Mouse (Mus musculus) stomach, embryonic 14.5 days (tissue): ENCODE data around the gene Irs1. TPM values are rescaled to one million over a fixed set of nuclear protein-coding genes. Genes with fewer than 3 reads are reported as not detected.

Source experiments
- ATAC-seq: fragments of 200-750 bp; cut with Nextera tagmentation; 2 replicates; pipeline ENCODE4 v1.8.0; 2017; ENCODE audit warnings: low read depth, moderate TSS enrichment; ENCODE audit not compliant: insufficient number of reproducible peaks, insufficient read depth, low FRiP score
- H3K27ac ChIP-seq: fragments of 300-500 bp; sonication (generic); 2 replicates; pipeline ENCODE4 v1.5.1; 2014; ENCODE audit warnings: mild to moderate bottlenecking, low read length, moderate library complexity, mixed read lengths
- H3K27me3 ChIP-seq: fragments of 300-500 bp; sonication (generic); 2 replicates; pipeline ENCODE4 v1.6.1; 2014; ENCODE audit warnings: low read length, control low read depth, mixed read lengths; ENCODE audit not compliant: control insufficient read depth, insufficient read depth
- H3K36me3 ChIP-seq: fragments of 300-500 bp; sonication (generic); 2 replicates; pipeline ENCODE4 v1.6.1; 2014; ENCODE audit warnings: mild to moderate bottlenecking, control low read depth, low read length, moderate library complexity, mixed read lengths; ENCODE audit not compliant: control insufficient read depth, insufficient read depth
- H3K4me1 ChIP-seq: fragments of 300-500 bp; sonication (generic); 2 replicates; pipeline ENCODE4 v1.6.1; 2014; ENCODE audit warnings: low read length, control low read depth, mixed read lengths; ENCODE audit not compliant: control insufficient read depth, insufficient read depth
- H3K4me2 ChIP-seq: fragments of 300-500 bp; sonication (generic); replicated peaks from 2 replicates; pipeline ENCODE4 v1.6.1; 2014; ENCODE audit warnings: low read depth, low read length, control low read depth
- H3K4me3 ChIP-seq: fragments of 300-500 bp; sonication (generic); 2 replicates; pipeline ENCODE4 v1.5.1; 2014; ENCODE audit warnings: low read depth, low read length, control low read depth
- H3K9ac ChIP-seq: fragments of 300-500 bp; sonication (generic); replicated peaks from 2 replicates; pipeline ENCODE4 v1.6.1; 2014; ENCODE audit warnings: low read depth, mild to moderate bottlenecking, control low read depth, low read length, moderate library complexity, mixed read lengths
- H3K9me3 ChIP-seq: fragments of 300-500 bp; sonication (generic); 2 replicates; pipeline ENCODE4 v1.6.1; 2016; ENCODE audit warnings: low read depth, low read length, control low read depth; ENCODE audit not compliant: control insufficient read depth
- WGBS: fragments of 180-500 bp; shearing (Covaris S2); extraction: QIAGEN DNeasy Blood & Tissue Kit; methylation state at CpG from one replicate; pipeline ENCODE4 v1.1.7; 2014; 5-methylcytosine and 5-hydroxymethylcytosine counted together
- polyA plus RNA-seq: library from polyadenylated mRNA; unstranded; fragments of >200 nt; fragmentation: Nextera tagmentation; extraction: Ambion mirVana; gene quantifications from 2 replicates; pipeline ENCODE4 v1.2.1, GENCODE M21; 2014

Gene Irs1
- polyA plus RNA-seq, 1 experiment from 2014 or later = 6.7 TPM

GRCm38 (mm10) chr1:82232812-82233211 lies 58.4 kb downstream of the Irs1 start, which contains the start of gene Gm9747:
TSS of gene Gm9747 (plus strand) at chr1:82233112.
- no peaks in the 10 kb centered on the region for H3K4me1 ChIP-seq
- no peak within 1 kb of the TSS for H3K27ac ChIP-seq
- 95% methylated on average over 3 of the region's 3 CpGs for WGBS
- no peaks in the 10 kb centered on the region for H3K9me3 ChIP-seq
- no peak within 1 kb of the TSS for H3K4me2 ChIP-seq
- no peak within 1 kb of the TSS for H3K4me3 ChIP-seq
- H3K27me3 ChIP-seq = no peaks in the 10 kb centered on the region
- H3K9ac ChIP-seq = no peak within 1 kb of the TSS
- H3K36me3 ChIP-seq = peaks cover 8% of the 10 kb centered on the region
- ATAC-seq = no peak

- H3K4me3 ChIP-seq = no peak overlapping the region
- H3K27me3 ChIP-seq = no peaks in the 10 kb centered on the region
- no peak for ATAC-seq
Observed at GRCm38 (mm10) chr1:82228841-82229240, 62.4 kb downstream of the Irs1 start.

GRCm38 (mm10) chr1:82223042-82223795 lies 68.0 kb downstream of the Irs1 start:
- H3K27ac ChIP-seq = no peak overlapping the region

More at GRCm38 (mm10) chr1:82228841-82229240, 62.4 kb downstream of the Irs1 start:
- Histone ChIP-seq H3K4me1 (no peaks in the 10 kb centered on the region), H3K9me3 (no peaks in the 10 kb centered on the region), H3K4me2 (no peak overlapping the region), H3K27ac (no peak overlapping the region), H3K9ac (no peak overlapping the region), H3K36me3 (no peaks in the 10 kb centered on the region)

GRCm38 (mm10) chr1:82221462-82221861 lies 69.8 kb downstream of the Irs1 start:
- Histone ChIP-seq H3K27me3 (no peaks in the 10 kb centered on the region), H3K4me1 (no peaks in the 10 kb centered on the region), H3K9ac (no peak overlapping the region), H3K9me3 (no peaks in the 10 kb centered on the region), H3K4me2 (no peak overlapping the region), H3K4me3 (no peak overlapping the region), H3K27ac (no peak overlapping the region), H3K36me3 (no peaks in the 10 kb centered on the region)
- 57% methylated on average over 1 of the region's 1 CpGs for WGBS
- ATAC-seq = no peak

More at GRCm38 (mm10) chr1:82223042-82223795, 68.0 kb downstream of the Irs1 start:
- Histone ChIP-seq H3K27me3 (no peaks in the 10 kb centered on the region), H3K9ac (no peak overlapping the region), H3K4me3 (no peak overlapping the region), H3K4me1 (no peaks in the 10 kb centered on the region), H3K4me2 (no peak overlapping the region), H3K9me3 (no peaks in the 10 kb centered on the region), H3K36me3 (no peaks in the 10 kb centered on the region)
- 87% methylated on average over 5 of the region's 5 CpGs for WGBS
- no peak for ATAC-seq

- WGBS = 46% methylated on average over 12 of the region's 12 CpGs
- Histone ChIP-seq H3K4me2 (no peak overlapping the region), H3K9ac (no peak overlapping the region), H3K9me3 (no peaks in the 10 kb centered on the region), H3K4me1 (no peaks in the 10 kb centered on the region), H3K36me3 (no peaks in the 10 kb centered on the region), H3K4me3 (no peak overlapping the region), H3K27me3 (no peaks in the 10 kb centered on the region), H3K27ac (no peak overlapping the region)
- ATAC-seq = no peak
Observed at GRCm38 (mm10) chr1:82220673-82221396, 70.4 kb downstream of the Irs1 start.

GRCm38 (mm10) chr1:82207511-82207910 lies 83.7 kb downstream of the Irs1 start:
- Histone ChIP-seq H3K9ac (no peak overlapping the region), H3K27ac (no peak overlapping the region), H3K4me3 (no peak overlapping the region), H3K9me3 (no peaks in the 10 kb centered on the region), H3K4me1 (no peaks in the 10 kb centered on the region), H3K36me3 (no peaks in the 10 kb centered on the region), H3K27me3 (no peaks in the 10 kb centered on the region), H3K4me2 (no peak overlapping the region)
- 68% methylated on average over 5 of the region's 5 CpGs for WGBS
- ATAC-seq = no peak

GRCm38 (mm10) chr1:82200636-82201035 lies 90.6 kb downstream of the Irs1 start:
- ATAC-seq = no peak
- Histone ChIP-seq H3K36me3 (no peaks in the 10 kb centered on the region), H3K27ac (no peak overlapping the region), H3K27me3 (no peaks in the 10 kb centered on the region), H3K9me3 (no peaks in the 10 kb centered on the region), H3K4me3 (no peak overlapping the region), H3K4me1 (peaks cover 5% of the 10 kb centered on the region), H3K9ac (no peak overlapping the region), H3K4me2 (no peak overlapping the region)
- WGBS = 59% methylated on average over 7 of the region's 7 CpGs

GRCm38 (mm10) chr1:82199918-82200317 lies 91.3 kb downstream of the Irs1 start:
- Histone ChIP-seq H3K4me1 (peaks cover 5% of the 10 kb centered on the region), H3K9me3 (no peaks in the 10 kb centered on the region), H3K27me3 (no peaks in the 10 kb centered on the region), H3K4me3 (no peak overlapping the region), H3K36me3 (no peaks in the 10 kb centered on the region), H3K9ac (no peak overlapping the region), H3K4me2 (no peak overlapping the region), H3K27ac (no peak overlapping the region; the same call in 1 of the 2 replicates)
- WGBS = 0% methylated on average over 1 of the region's 1 CpGs
- ATAC-seq = peak; percentile 46; the same call in 1 of the 2 replicates
